In the genomic region with DNA sequence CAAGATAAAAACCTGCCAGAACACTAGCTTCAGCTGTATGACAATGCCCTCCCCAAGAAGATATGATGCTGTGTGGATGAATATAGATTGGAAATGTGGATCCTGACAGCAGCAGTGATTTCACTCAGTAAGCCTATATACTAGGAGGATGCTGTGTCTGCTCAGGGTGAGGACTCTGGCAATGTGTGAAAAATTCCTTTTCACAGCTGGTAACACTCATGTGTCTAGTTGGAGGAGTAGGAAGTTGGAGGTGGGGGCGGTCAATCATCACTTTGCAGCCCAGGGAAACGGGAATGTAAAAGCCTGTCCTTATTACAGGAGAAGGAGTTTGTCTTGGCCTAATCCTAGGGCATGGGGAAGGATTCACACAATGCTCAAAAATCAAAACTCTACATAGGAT, we compare ENCODE assay signal across 18 mouse cellular contexts.
DNase-seq lines count a peak whose midpoint lies in the region; ATAC-seq and TF ChIP-seq lines count a peak whose summit lies in the region.
"Had no signal": no experiment of that assay in that cellular context is flagged by ENCODE, and none has a peak within 500 bp of the region (broad histone marks: within the 10 kb centered on the region; RNA-seq: fewer than 3 reads in every experiment).

No protein-coding gene starts in this region.

- H3K4me3 ChIP-seq in layer of hippocampus, adult 2 months, result no peak overlapping the region
- H3K4me3 ChIP-seq: forebrain, embryonic 10.5 days; hindbrain, embryonic 10.5 days; neural tube, embryonic 15.5 days had no signal

- TF ChIP-seq POLR2A in brain, embryonic 14.5 days (IDR thresholded peaks at IDR 0.05; ENCODE audit: borderline replicate concordance, extremely low read depth, insufficient read depth, insufficient read length, poor library complexity, severe bottlenecking), result no peak

- ATAC-seq in monocyte, adult 5-6 weeks (replicated peaks; ENCODE audit: insufficient number of reproducible peaks, low FRiP score, low TSS enrichment, poor library complexity, severe bottlenecking), result no peak
- ATAC-seq: forebrain, embryonic 16.5 days; hindbrain, postnatal 0 days had no signal

- DNase-seq in embryo, embryonic 10 days (ENCODE audit: low spot score), result peak; percentile 27
- DNase-seq in embryo, embryonic 11 days, result no peak
- peak; percentile 4 for DNase-seq in heart, postnatal 4 days
- DNase-seq in heart, adult 9 months (ENCODE audit: low spot score in 2 of 2), result no peak
- DNase-seq in layer of hippocampus, adult 2 months (ENCODE audit: low spot score in 2 of 2), result no peak
- DNase-seq in layer of hippocampus, postnatal 14 days (ENCODE audit: low spot score in 2 of 2), result no peak
- DNase-seq in brain, embryonic 14.5 days (ENCODE audit: low read depth), result peak; percentile 22
- DNase-seq: adrenal gland, postnatal 14 days; cerebellum, postnatal 10 days; gastrocnemius, postnatal 25 days; kidney, adult 11 months; lung, postnatal 10 days had no signal

- peak overlapping the region; percentile 76 for H3K27ac ChIP-seq in layer of hippocampus, adult 2 months
- H3K27ac ChIP-seq: forebrain, embryonic 10.5 days; hindbrain, embryonic 10.5 days; hindbrain, postnatal 0 days; neural tube, embryonic 15.5 days had no signal

- no peak for TF ChIP-seq CTCF in layer of hippocampus, adult 2 months (conservative IDR thresholded peaks at IDR 0.05)
- TF ChIP-seq CTCF in brain, embryonic 14.5 days (IDR thresholded peaks at IDR 0.05; ENCODE audit: borderline replicate concordance, extremely low read depth, insufficient read depth, insufficient read length), result no peak

Comparison
In these comparisons a context has a peak if more than half of its experiments do, and no peak if none do; other contexts are left out.
1. DNase-seq: peak in embryo, embryonic 10 days (single experiment), heart, postnatal 4 days (single experiment) and brain, embryonic 14.5 days (single experiment); none in embryo, embryonic 11 days (single experiment), heart, adult 9 months (0 of 2), layer of hippocampus, adult 2 months (0 of 2) and layer of hippocampus, postnatal 14 days (0 of 2).